Mouse (Mus musculus) liver, postnatal 0 days (tissue): Measurements from ENCODE around the gene Gm11146. TPM values are rescaled to one million over a fixed set of nuclear protein-coding genes. Genes with fewer than 3 reads are reported as not detected.

ENCODE experiments used
- ATAC-seq: fragments of 200-750 bp; cut with Nextera tagmentation; 2 replicates; pipeline ENCODE4 v1.8.0; 2017; ENCODE audit warnings: mild to moderate bottlenecking, moderate library complexity
- DNase-seq: peaks from one replicate; pipeline ENCODE4 v3.0.0-alpha.2; 2016
- H3K27ac ChIP-seq: fragments of 300-500 bp; sonication (generic); 2 replicates; pipeline ENCODE4 v1.5.1; 2014; ENCODE audit warnings: antibody characterized with exemption, moderate library complexity, mild to moderate bottlenecking, low read depth
- H3K27me3 ChIP-seq: fragments of 300-500 bp; sonication (generic); 2 replicates; pipeline ENCODE4 v1.6.1; 2014; ENCODE audit warnings: low read length, control low read depth, mixed read lengths; ENCODE audit not compliant: insufficient read depth
- H3K36me3 ChIP-seq: fragments of 300-500 bp; sonication (generic); replicated peaks from 2 replicates; pipeline ENCODE4 v1.6.1; 2014; ENCODE audit warnings: mild to moderate bottlenecking, control low read depth, low read length, moderate library complexity, mixed read lengths; ENCODE audit not compliant: insufficient read depth
- H3K4me1 ChIP-seq: fragments of 300-500 bp; sonication (generic); 2 replicates; pipeline ENCODE4 v1.6.1; 2014; ENCODE audit warnings: antibody characterized with exemption, mild to moderate bottlenecking, control low read depth; ENCODE audit not compliant: insufficient read depth
- H3K4me2 ChIP-seq: fragments of 300-500 bp; sonication (generic); 2 replicates; pipeline ENCODE4 v1.6.1; 2014; ENCODE audit warnings: low read depth, mild to moderate bottlenecking, low read length, moderate library complexity, mixed read lengths
- H3K4me3 ChIP-seq: fragments of 300-500 bp; sonication (generic); 2 replicates; pipeline ENCODE4 v1.5.1; 2014; ENCODE audit warnings: low read depth, low read length
- H3K9ac ChIP-seq: fragments of 300-500 bp; sonication (generic); replicated peaks from 2 replicates; pipeline ENCODE4 v1.6.1; 2014; ENCODE audit warnings: mild to moderate bottlenecking, moderate library complexity
- H3K9me3 ChIP-seq: fragments of 300-500 bp; sonication (generic); 2 replicates; pipeline ENCODE4 v1.6.1; 2016; ENCODE audit warnings: mild to moderate bottlenecking, control low read depth, low read length, mixed read lengths
- CTCF ChIP-seq: sonication (generic); IDR thresholded peaks from 2 replicates; pipeline ENCODE4 v1.5.1; 2016; ENCODE audit warnings: antibody characterized with exemption, low read depth
- EP300 ChIP-seq: IDR thresholded peaks from 2 replicates; pipeline ENCODE4 v1.6.1; 2016; ENCODE audit warnings: antibody characterized with exemption, low read depth, mild to moderate bottlenecking
- WGBS: fragments of 180-500 bp; shearing (Covaris S2); extraction: QIAGEN DNeasy Blood & Tissue Kit; methylation state at CpG from one replicate; pipeline ENCODE4 v1.1.7; 2014; ENCODE audit not compliant: insufficient replicate concordance; 5-methylcytosine and 5-hydroxymethylcytosine counted together
- microRNA counts: library from miRNA; unstranded; fragments of <30 nt; microRNA quantifications from one replicate; lab custom pipeline; 2015
- microRNA-seq: library from miRNA; unstranded; fragments of <30 nt; microRNA quantifications from one replicate; pipeline ENCODE4, GENCODE M21; 2016
- polyA plus RNA-seq: library from polyadenylated mRNA; unstranded; fragments of >200 nt; fragmentation: Nextera tagmentation; extraction: Ambion mirVana; gene quantifications from 2 replicates; pipeline ENCODE4 v1.2.1, GENCODE M21; 2015

The Gm11146 gene
- polyA plus RNA-seq, 1 experiment from 2014 or later: not detected

DNA sequence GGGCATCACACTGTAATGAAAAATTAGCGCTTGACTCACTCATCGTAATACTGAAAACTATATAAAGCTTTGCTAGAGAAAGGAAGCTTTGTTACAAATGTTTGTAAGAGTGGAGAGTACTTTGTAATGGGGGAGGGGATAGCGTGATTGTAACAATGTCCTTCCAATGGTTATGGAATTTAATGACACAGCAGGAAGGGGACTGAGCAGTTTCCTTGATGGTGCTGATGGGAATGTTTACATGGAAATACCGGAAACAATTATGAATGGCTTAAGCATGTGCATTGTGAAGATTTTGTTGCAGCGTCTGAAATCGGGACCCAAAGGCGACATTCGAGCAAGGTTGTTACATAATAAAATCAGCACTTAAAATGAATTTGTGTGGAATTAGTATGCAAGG is 32.4 kb downstream of the Gm11146 start:
- no peak overlapping the region for H3K4me2 ChIP-seq
- 0 out of 2 replicates have a peak, but pooled peaks have one; percentile 36 for ATAC-seq
- WGBS: 81% methylated on average over 8 of the region's 8 CpGs
- no peak overlapping the region for H3K4me3 ChIP-seq
- H3K9me3 ChIP-seq: 0 out of 2 replicates have a peak, but pooled peaks cover 4% of the 10 kb centered on the region
- H3K27ac ChIP-seq: no peak overlapping the region
- H3K36me3 ChIP-seq: no peaks in the 10 kb centered on the region
- no peak overlapping the region for H3K9ac ChIP-seq
- DNase-seq: no peak
- no peaks in the 10 kb centered on the region for H3K27me3 ChIP-seq
- no peaks in the 10 kb centered on the region for H3K4me1 ChIP-seq
- TF ChIP-seq CTCF: no peak
- TF ChIP-seq EP300: peak; percentile 22; the same call in 1 of the 2 replicates

DNA sequence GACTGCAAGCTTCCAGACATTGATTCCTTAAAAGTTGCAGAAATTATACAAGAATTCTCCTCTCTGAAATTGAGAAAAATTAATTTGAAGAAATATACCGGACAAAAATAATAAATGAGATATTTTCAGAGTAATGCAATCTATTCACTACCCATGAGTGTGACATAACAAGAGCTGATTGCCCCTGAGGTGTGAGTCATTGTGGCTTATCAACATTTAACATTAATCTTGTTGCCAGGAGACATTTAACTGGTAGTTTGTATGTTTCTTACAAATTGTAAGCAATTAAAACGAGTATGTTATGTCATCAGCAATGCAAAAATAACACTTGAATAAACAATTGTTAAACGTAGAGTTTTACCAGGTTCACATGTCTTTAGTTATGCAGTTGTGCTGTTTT is 33.5 kb downstream of the Gm11146 start:
- 57% methylated on average over 3 of the region's 3 CpGs for WGBS
- H3K27me3 ChIP-seq: no peaks in the 10 kb centered on the region
- H3K4me1 ChIP-seq: no peaks in the 10 kb centered on the region
- DNase-seq: no peak
- no peak overlapping the region for H3K9ac ChIP-seq
- no peak overlapping the region for H3K4me3 ChIP-seq
- ATAC-seq: no peak
- no peak overlapping the region for H3K4me2 ChIP-seq
- H3K36me3 ChIP-seq: no peaks in the 10 kb centered on the region
- 0 out of 2 replicates have a peak, but pooled peaks cover 4% of the 10 kb centered on the region for H3K9me3 ChIP-seq
- TF ChIP-seq EP300 (no peak), CTCF (no peak)
- H3K27ac ChIP-seq: no peak overlapping the region

DNA sequence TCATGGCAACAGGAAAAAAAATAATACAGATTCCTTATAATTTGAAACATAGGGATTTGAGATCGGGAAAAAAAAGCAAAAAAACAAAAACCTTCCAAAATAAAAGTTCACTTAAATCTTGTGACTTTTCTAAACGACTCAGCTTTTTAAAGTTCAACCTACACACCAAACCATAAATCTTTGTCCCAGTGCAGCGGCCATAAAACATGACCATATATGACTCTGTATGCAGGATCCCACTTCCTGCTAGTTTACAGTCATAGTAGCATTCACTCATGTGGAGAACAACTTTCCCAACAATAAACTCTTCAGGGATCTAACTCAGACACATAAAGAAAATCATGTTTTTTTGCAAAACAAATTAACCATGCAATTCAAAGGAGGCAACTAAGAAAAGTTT is 39.0 kb downstream of the Gm11146 start:
- Histone ChIP-seq H3K4me3 (no peak overlapping the region), H3K4me1 (no peaks in the 10 kb centered on the region), H3K36me3 (no peaks in the 10 kb centered on the region), H3K9ac (no peak overlapping the region), H3K27ac (no peak overlapping the region), H3K27me3 (no peaks in the 10 kb centered on the region), H3K9me3 (no peaks in the 10 kb centered on the region), H3K4me2 (no peak overlapping the region)
- ATAC-seq (no peak), DNase-seq (no peak)
- WGBS: 71% methylated on average over 3 of the region's 3 CpGs
- TF ChIP-seq CTCF: no peak

DNA sequence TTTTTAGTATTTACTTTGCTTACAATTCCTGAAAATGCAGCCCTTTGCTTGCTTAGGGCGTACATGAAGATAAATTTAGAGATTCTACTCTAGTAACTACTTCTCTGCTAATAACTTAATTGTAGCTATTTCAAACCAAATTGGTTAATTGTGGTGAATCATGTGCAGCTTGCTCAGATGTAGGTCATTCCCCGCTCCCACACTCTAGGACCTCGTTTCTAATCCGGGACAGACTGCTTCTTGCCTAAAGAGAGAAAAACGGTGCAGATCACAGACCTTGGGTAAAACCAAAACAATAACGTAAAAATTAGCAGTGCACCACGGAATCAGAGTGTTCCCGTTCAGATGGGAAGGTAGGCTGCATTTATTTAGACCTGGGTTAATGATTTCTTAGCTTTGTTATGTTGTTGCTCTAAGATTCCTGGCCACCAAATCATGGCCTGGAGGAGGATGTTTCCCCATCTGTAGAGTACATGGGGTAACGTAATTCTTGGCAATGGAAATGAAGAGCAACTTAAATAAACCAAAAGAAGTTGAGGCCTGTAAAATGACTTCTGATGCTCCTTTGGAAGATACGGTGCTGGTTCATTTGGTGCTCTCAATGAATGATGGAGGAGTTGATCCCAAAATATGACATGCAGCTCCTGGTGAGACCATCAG is 45.3 kb downstream of the Gm11146 start:
- WGBS: 81% methylated on average over 10 of the region's 10 CpGs
- Histone ChIP-seq H3K27me3 (no peaks in the 10 kb centered on the region), H3K27ac (no peak overlapping the region), H3K4me2 (no peak overlapping the region), H3K36me3 (no peaks in the 10 kb centered on the region), H3K4me1 (no peaks in the 10 kb centered on the region), H3K4me3 (no peak overlapping the region), H3K9me3 (no peaks in the 10 kb centered on the region), H3K9ac (no peak overlapping the region)
- DNase-seq (no peak), ATAC-seq (no peak)
- TF ChIP-seq EP300 (no peak), CTCF (no peak)

DNA sequence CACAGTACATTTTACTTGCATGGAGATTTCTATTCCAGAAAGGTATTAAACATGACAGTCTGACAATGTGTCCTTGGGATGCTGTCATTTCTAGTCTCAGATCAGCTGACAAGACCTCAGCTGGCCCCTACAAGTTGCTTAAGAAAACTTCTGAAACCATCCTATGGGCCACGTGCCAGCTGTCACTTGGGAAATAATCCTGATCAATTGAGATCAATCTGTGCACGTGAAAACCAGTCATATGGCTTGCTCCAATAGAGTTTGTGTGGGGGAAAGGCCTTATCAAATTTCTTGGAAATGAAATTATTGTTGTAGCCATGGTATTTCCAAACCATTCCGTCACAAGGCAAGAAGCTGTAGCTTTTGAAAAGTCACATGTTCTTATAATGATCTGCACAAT is 50.8 kb downstream of the Gm11146 start:
- Histone ChIP-seq H3K9ac (no peak overlapping the region), H3K27ac (no peak overlapping the region), H3K4me2 (no peak overlapping the region), H3K4me3 (no peak overlapping the region), H3K36me3 (no peaks in the 10 kb centered on the region), H3K4me1 (no peaks in the 10 kb centered on the region), H3K27me3 (no peaks in the 10 kb centered on the region), H3K9me3 (no peaks in the 10 kb centered on the region)
- ATAC-seq: no peak
- WGBS: 53% methylated on average over 3 of the region's 3 CpGs
- no peak for DNase-seq
- TF ChIP-seq CTCF: no peak

MicroRNAs within 50 kb of the gene (microRNA counts, 519-probe panel; counts per million panel counts)
- microRNA mmu-miR-125b-5p (lab: Ali Mortazavi, UCI) (7,638 counts per million, percentile 89 among the panel's probes with 10 or more counts), microRNA mmu-miR-99a (lab: Ali Mortazavi, UCI) (5,754 counts per million, percentile 66 among the panel's probes with 10 or more counts)

Small RNA genes lying within 50 kb of the gene (microRNA-seq; reads per million reads assigned to microRNA genes)
- gene Mir125b-2 (302 reads per million, percentile 56 among the genes with 10 or more reads in this experiment), gene Mir99a (32,036 reads per million, percentile 98 among the genes with 10 or more reads in this experiment), gene Mirlet7c-1 (72.6 reads per million, percentile 40 among the genes with 10 or more reads in this experiment)
